Mouse (Mus musculus): ENCODE data around the gene Zbtb43. TPM values are rescaled to one million over a fixed set of nuclear protein-coding genes. Genes with fewer than 3 reads are reported as not detected.

Zbtb43 gene
- polyA plus RNA-seq, 1 experiment from 2014 or later, result 23.5 TPM

DNA sequence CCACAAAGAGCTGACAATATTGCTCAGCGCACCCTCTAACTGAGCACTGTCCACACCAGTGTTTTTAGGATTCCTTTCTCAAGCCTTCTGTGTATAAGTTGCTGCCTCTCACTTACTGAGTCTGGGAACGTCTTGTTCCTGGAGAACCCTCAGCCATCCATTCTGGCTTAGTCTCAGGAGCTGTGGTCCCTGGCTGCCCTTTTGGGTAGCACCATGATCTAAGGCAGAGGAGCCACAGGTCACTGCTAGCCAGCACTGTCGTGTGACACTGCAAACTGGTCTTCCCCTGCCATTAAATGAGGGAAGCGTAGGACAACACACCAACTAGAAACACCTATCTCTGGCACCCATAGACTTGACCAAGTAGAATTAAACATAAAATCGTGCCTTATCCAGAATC lies 15.6 kb downstream of the Zbtb43 start:
- Histone ChIP-seq H3K27ac (no peak overlapping the region), H3K4me3 (no peak overlapping the region), H3K4me1 (0 out of 2 replicates have a peak, but pooled peaks cover 2% of the 10 kb centered on the region), H3K27me3 (replicated peaks) (no peaks in the 10 kb centered on the region), H3K9ac (no peak overlapping the region), H3K36me3 (peaks cover 59% of the 10 kb centered on the region), H3K9me3 (no peaks in the 10 kb centered on the region), H3K4me2 (replicated peaks) (no peak overlapping the region)
- ATAC-seq (ENCODE audit: low FRiP score, low read depth), result no peak
- 93% methylated on average over 5 of the region's 5 CpGs for WGBS

DNA sequence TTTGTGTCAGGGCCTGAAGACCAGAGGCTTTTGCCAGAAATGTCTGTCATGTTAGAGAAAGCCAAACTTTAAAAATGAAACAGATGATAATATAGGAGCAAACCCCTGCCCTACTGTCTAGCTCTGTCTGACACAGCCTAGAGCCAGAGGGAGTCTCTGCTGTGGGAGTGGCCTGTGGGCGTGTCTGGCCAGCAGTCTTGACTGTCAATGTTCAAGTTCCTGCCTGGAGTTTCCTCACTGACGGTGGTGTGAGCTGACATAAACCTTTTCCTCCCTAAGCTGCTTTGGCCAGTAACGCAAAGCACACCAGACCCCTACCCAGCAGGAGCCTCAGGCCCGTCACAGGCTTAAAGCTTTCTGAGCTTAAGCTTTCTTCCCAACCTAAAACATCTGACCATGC lies 16.2 kb downstream of the Zbtb43 start:
- no peak overlapping the region for H3K9ac ChIP-seq
- 0 out of 2 replicates have a peak, but pooled peaks cover 2% of the 10 kb centered on the region for H3K4me1 ChIP-seq
- H3K36me3 ChIP-seq, result peaks cover 59% of the 10 kb centered on the region
- 63% methylated on average over 4 of the region's 4 CpGs for WGBS
- no peak for ATAC-seq (ENCODE audit: low FRiP score, low read depth)
- no peak overlapping the region for H3K4me2 ChIP-seq (replicated peaks)
- no peaks in the 10 kb centered on the region for H3K27me3 ChIP-seq (replicated peaks)
- no peak overlapping the region for H3K27ac ChIP-seq
- H3K4me3 ChIP-seq, result no peak overlapping the region
- H3K9me3 ChIP-seq, result no peaks in the 10 kb centered on the region

DNA sequence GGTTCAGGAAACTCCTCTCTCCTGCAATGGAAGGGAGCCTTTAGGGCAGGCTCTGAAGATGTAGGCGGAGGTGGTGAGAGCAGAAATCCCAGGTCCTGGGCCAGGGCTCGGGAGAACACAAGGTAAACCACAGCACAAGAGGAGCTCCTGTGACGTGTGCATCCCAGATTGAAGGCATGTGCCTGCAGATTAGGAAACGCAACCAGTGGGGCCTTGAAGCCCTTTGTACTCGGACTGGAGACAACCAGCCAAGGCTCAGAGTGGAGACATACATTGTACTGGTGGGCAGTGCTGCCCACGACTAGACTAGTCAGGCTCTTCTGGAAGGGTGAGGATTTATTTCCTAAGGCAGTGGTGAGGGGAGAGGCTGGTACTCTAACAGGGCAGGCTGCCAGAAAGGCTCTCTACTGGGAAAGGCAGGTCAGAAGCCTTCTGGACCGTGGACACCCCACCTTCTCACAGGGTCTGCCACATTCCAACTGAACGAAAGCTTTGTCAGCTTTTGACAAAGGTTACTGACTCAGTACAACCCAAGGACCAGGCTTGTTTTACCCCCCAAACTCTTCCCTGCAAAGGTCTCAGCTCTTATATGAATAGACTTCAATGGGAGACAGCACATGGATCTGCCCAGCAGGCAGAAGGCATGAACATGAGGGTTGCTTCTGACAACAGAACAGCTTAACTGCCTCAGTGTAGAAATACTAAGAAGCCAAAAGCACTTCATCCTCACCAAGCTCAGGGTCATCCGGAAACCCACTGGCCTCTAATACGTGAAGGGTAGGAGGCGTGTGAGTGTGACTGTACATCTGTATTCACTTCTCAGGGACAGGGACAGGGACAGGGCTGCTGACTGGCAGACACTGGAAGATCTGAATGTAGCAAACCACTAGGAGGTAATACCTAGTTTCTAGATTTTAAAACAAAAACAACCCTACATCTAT lies 17.1 kb downstream of the Zbtb43 start:
- 0 out of 2 replicates have a peak, but pooled peaks cover 2% of the 10 kb centered on the region for H3K4me1 ChIP-seq
- no peak overlapping the region for H3K9ac ChIP-seq
- no peak overlapping the region for H3K27ac ChIP-seq
- H3K36me3 ChIP-seq, result peaks cover 56% of the 10 kb centered on the region
- no peak for ATAC-seq (ENCODE audit: low FRiP score, low read depth)
- 86% methylated on average over 11 of the region's 11 CpGs for WGBS
- H3K4me3 ChIP-seq, result no peak overlapping the region
- no peaks in the 10 kb centered on the region for H3K27me3 ChIP-seq (replicated peaks)
- no peaks in the 10 kb centered on the region for H3K9me3 ChIP-seq
- no peak overlapping the region for H3K4me2 ChIP-seq (replicated peaks)

- H3K9ac ChIP-seq, result no peak overlapping the region
- ATAC-seq (ENCODE audit: low FRiP score, low read depth), result no peak
- H3K9me3 ChIP-seq, result no peaks in the 10 kb centered on the region
- H3K4me3 ChIP-seq, result no peak overlapping the region
- 91% methylated on average over 22 of the region's 22 CpGs for WGBS
- H3K4me1 ChIP-seq, result 0 out of 2 replicates have a peak, but pooled peaks cover 2% of the 10 kb centered on the region
- H3K36me3 ChIP-seq, result peaks cover 48% of the 10 kb centered on the region
- H3K4me2 ChIP-seq (replicated peaks), result no peak overlapping the region
- H3K27ac ChIP-seq, result no peak overlapping the region
- H3K27me3 ChIP-seq (replicated peaks), result no peaks in the 10 kb centered on the region
Measured at GRCm38 (mm10) chr2:33449119-33449873, 19.1 kb downstream of the Zbtb43 start.

DNA sequence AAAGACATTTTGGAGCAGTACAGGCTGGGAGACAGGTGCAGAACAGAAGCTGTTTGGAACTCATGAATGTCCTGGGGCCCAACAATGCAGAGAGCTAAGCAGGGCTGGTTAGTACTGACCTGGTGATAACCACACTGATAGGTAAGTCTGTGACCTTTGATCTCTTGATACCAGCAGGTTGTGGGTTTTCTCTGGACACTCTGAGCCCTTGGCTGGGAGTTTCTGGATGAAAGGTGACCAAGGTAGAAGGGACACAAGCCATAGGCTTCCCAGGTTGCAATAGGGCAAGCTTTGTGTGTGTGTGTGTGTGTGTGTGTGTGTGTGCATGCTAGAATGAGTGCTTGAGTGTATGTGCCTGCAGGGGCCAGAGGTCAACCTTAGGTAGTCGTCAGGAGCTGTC lies 21.6 kb downstream of the Zbtb43 start:
- Histone ChIP-seq H3K4me3 (no peak overlapping the region), H3K9ac (no peak overlapping the region), H3K9me3 (no peaks in the 10 kb centered on the region), H3K27ac (no peak overlapping the region), H3K4me1 (0 out of 2 replicates have a peak, but pooled peaks cover 2% of the 10 kb centered on the region), H3K36me3 (peaks cover 24% of the 10 kb centered on the region), H3K4me2 (replicated peaks) (no peak overlapping the region), H3K27me3 (replicated peaks) (no peaks in the 10 kb centered on the region)
- 63% methylated on average over 1 of the region's 1 CpGs for WGBS
- ATAC-seq (ENCODE audit: low FRiP score, low read depth), result no peak

DNA sequence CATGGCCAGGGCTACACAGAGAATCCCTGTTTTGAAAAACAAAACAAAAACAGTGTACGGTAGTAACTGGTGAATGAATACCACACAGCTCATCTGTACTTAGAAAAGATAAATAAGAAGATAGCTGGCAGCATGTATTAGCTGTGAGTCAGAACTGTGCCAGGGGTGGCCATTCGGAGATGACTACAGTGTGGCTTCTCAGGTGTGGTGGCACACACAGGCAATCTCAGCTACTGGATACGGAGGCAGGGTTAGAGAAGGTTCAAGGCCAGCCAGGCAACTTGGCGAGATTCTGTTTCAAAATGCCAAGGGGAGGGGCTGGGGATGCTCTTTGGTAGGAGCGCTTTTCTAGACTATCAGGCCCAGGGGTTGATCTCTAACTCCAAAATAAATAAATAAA lies 22.6 kb downstream of the Zbtb43 start:
- 88% methylated on average over 5 of the region's 5 CpGs for WGBS
- H3K4me2 ChIP-seq (replicated peaks), result no peak overlapping the region
- no peak overlapping the region for H3K27ac ChIP-seq
- peaks cover 3% of the 10 kb centered on the region; the same call in 1 of the 2 replicates for H3K4me1 ChIP-seq
- no peak overlapping the region for H3K9ac ChIP-seq
- no peaks in the 10 kb centered on the region for H3K9me3 ChIP-seq
- H3K4me3 ChIP-seq, result no peak overlapping the region
- ATAC-seq (ENCODE audit: low FRiP score, low read depth), result no peak
- peaks cover 14% of the 10 kb centered on the region for H3K36me3 ChIP-seq
- H3K27me3 ChIP-seq (replicated peaks), result no peaks in the 10 kb centered on the region

GRCm38 (mm10) chr2:33444862-33445261 lies 23.5 kb downstream of the Zbtb43 start:
- no peaks in the 10 kb centered on the region for H3K9me3 ChIP-seq
- ATAC-seq (ENCODE audit: low FRiP score, low read depth), result no peak

DNA sequence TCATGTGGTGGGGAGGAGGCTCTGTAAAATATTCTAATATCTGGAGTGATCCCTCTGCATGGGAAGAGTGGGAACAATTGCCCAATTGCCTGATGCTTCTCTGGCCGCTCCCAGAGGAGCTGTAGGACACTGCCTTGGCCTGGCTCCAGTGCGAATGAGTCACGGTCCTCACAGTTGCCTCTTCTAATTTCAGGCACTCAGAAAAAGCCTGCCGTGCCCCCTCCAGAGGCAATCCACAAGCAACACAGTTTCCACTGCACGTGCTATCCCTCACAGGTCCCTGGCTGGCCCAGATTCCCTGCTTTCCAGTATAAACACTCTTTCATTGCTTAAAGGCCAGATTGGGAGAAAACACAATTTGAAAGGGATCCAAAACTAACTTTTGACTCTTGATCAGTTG lies 24.0 kb downstream of the Zbtb43 start:
- peaks cover 10% of the 10 kb centered on the region for H3K4me1 ChIP-seq
- H3K9ac ChIP-seq, result no peak overlapping the region
- H3K27ac ChIP-seq, result no peak overlapping the region
- WGBS, result 40% methylated on average over 5 of the region's 5 CpGs
- no peaks in the 10 kb centered on the region for H3K9me3 ChIP-seq
- H3K27me3 ChIP-seq (replicated peaks), result no peaks in the 10 kb centered on the region
- ATAC-seq (ENCODE audit: low FRiP score, low read depth), result no peak
- H3K4me2 ChIP-seq (replicated peaks), result no peak overlapping the region
- no peak overlapping the region for H3K4me3 ChIP-seq
- H3K36me3 ChIP-seq, result peaks cover 6% of the 10 kb centered on the region

More at GRCm38 (mm10) chr2:33444862-33445261, 23.5 kb downstream of the Zbtb43 start:
- no peak overlapping the region for H3K4me3 ChIP-seq
- no peak overlapping the region for H3K4me2 ChIP-seq (replicated peaks)
- peaks cover 5% of the 10 kb centered on the region; the same call in 1 of the 2 replicates for H3K4me1 ChIP-seq
- no peaks in the 10 kb centered on the region for H3K27me3 ChIP-seq (replicated peaks)
- peaks cover 10% of the 10 kb centered on the region for H3K36me3 ChIP-seq
- no peak overlapping the region for H3K9ac ChIP-seq
- no peak overlapping the region for H3K27ac ChIP-seq

DNA sequence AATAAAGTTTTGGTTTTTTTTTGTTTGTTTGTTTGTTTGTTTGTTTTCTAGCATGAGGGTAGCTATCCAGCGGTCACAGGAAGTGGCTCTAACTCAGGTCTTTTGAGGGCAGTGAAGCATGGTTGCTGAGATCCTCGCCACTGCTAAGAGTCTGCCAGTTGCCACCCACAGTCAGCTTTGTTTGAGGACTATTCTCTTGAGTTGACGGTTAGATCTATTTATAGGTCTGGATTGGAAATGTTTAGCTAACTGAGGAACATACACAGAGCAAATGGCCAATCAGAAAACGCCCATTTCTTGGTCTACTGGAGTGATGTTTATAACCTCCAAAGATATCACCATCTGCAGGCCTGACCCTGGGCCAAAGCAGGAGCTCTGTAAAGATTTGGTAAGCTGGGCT lies 25.7 kb downstream of the Zbtb43 start:
- no peak overlapping the region for H3K27ac ChIP-seq
- H3K9me3 ChIP-seq, result no peaks in the 10 kb centered on the region
- H3K4me2 ChIP-seq (replicated peaks), result no peak overlapping the region
- no peak overlapping the region for H3K4me3 ChIP-seq
- no peak overlapping the region for H3K9ac ChIP-seq
- ATAC-seq (ENCODE audit: low FRiP score, low read depth), result no peak
- H3K36me3 ChIP-seq, result no peaks in the 10 kb centered on the region
- no peaks in the 10 kb centered on the region for H3K27me3 ChIP-seq (replicated peaks)
- WGBS, result 62% methylated on average over 4 of the region's 4 CpGs
- peaks cover 19% of the 10 kb centered on the region for H3K4me1 ChIP-seq

DNA sequence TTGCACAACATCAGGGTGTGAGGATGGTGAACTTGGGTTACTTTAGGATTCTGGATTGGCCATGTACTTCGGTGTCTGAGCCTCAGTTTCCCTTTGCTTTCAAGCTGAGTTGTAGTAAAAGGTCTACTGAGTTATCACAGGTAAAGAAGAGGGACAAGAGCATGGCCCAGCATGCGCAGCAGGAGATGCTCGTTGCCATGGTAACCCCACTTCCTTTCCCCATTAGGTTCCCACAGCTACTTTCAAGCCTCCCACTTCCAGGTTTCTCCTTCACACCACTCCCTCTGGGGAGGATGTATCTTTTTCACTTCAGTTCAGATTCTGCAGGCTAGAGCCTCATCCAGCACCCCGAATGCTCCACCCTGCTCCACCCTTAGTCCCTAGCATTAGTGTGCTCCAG lies 27.5 kb downstream of the Zbtb43 start:
- Histone ChIP-seq H3K9me3 (no peaks in the 10 kb centered on the region), H3K36me3 (no peaks in the 10 kb centered on the region), H3K9ac (no peak overlapping the region), H3K4me1 (peaks cover 26% of the 10 kb centered on the region), H3K4me3 (no peak overlapping the region), H3K27ac (no peak overlapping the region), H3K4me2 (replicated peaks) (no peak overlapping the region), H3K27me3 (replicated peaks) (no peaks in the 10 kb centered on the region)
- WGBS, result 18% methylated on average over 4 of the region's 4 CpGs
- ATAC-seq (ENCODE audit: low FRiP score, low read depth), result no peak

DNA sequence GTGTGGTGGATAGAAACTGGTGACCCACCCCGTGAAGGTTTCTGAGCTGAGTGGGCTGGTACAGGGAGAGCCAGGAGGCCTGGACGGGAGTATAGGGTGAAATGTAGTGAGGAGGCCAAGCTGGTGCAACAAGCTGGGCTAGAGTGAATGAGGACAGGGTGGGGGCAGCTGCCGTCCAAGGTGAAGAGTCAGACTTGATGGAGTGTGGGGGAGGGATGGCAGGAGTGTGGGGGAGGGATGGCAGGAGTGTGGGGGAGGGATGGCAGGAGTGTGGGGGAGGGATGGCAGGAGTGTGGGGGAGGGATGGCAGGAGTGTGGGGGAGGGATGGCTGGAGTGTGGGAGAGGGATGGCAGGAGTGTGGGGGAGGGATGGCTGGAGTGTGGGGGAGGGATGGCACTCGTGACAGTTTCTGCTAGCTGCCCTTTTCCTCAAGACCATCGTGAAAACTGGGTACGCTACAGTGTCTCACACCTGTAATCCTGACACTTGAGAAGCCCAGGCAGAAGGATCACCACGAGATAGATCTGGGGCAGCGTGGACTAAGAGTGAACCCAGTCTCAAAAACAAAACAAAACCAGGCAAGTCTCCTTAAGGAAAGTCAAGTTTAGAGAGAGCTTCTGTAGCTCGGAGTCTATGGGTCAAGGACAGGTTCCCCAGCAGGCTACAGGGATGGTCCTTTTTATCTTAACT lies 28.2 kb downstream of the Zbtb43 start:
- Histone ChIP-seq H3K27me3 (replicated peaks) (no peaks in the 10 kb centered on the region), H3K36me3 (no peaks in the 10 kb centered on the region), H3K9me3 (no peaks in the 10 kb centered on the region), H3K4me2 (replicated peaks) (peak overlapping the region; percentile 27; the same call in 1 of the 2 replicates), H3K9ac (no peak overlapping the region), H3K4me1 (peaks cover 33% of the 10 kb centered on the region), H3K4me3 (no peak overlapping the region), H3K27ac (no peak overlapping the region)
- 27% methylated on average over 9 of the region's 9 CpGs for WGBS
- peak; percentile 23; the same call in 1 of the 2 replicates for ATAC-seq (ENCODE audit: low FRiP score, low read depth)

DNA sequence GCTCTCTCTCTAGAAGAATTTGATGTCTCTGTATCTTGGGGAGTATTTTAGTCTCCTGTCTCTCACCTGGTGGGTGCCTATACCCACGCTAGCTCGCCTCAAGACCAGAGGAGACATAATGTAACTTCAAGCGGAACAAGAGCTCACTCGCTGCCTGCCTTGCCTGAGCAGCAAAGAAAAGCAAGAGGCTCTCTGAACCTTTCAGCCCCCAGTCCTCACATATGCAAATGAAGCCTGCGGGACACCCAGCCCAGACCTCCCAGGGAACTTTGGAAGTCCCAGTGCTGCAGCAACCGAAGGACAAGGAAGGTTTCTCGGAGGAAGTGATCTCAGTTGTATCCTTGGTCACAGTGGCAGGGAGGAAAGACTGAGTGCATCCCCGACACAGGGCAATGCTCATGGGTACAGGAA lies 28.9 kb downstream of the Zbtb43 start:
- Histone ChIP-seq H3K27me3 (replicated peaks) (no peaks in the 10 kb centered on the region), H3K4me3 (no peak overlapping the region), H3K4me2 (replicated peaks) (peak overlapping the region; percentile 27; the same call in 1 of the 2 replicates), H3K9me3 (no peaks in the 10 kb centered on the region), H3K4me1 (peaks cover 38% of the 10 kb centered on the region), H3K9ac (no peak overlapping the region), H3K36me3 (no peaks in the 10 kb centered on the region), H3K27ac (no peak overlapping the region)
- 8% methylated on average over 8 of the region's 8 CpGs for WGBS
- ATAC-seq (ENCODE audit: low FRiP score, low read depth), result no peak
